Mouse (Mus musculus) lung, postnatal 0 days (tissue): ENCODE data around the gene Sf3a2. TPM values are rescaled to one million over a fixed set of nuclear protein-coding genes. Genes with fewer than 3 reads are reported as not detected.

Experiments
- ATAC-seq: fragments of 200-750 bp; cut with Nextera tagmentation; 2 replicates; pipeline ENCODE4 v1.8.0; 2017; ENCODE audit warnings: moderate library complexity
- DNase-seq: peaks from one replicate; pipeline ENCODE4 v3.0.0-alpha.2; 2016; ENCODE audit warnings: low spot score
- H3K27ac ChIP-seq: fragments of 300-500 bp; sonication (generic); 2 replicates; pipeline ENCODE4 v1.5.1; 2014; ENCODE audit warnings: antibody characterized with exemption, mild to moderate bottlenecking, low read length, mixed read lengths
- H3K27me3 ChIP-seq: fragments of 300-500 bp; sonication (generic); replicated peaks from 2 replicates; pipeline ENCODE4 v1.6.1; 2014; ENCODE audit warnings: low read length, mixed read lengths; ENCODE audit not compliant: insufficient read depth
- H3K36me3 ChIP-seq: fragments of 300-500 bp; sonication (generic); 2 replicates; pipeline ENCODE4 v1.6.1; 2014; ENCODE audit warnings: low read length, mixed read lengths; ENCODE audit not compliant: insufficient read depth
- H3K4me1 ChIP-seq: fragments of 300-500 bp; sonication (generic); 2 replicates; pipeline ENCODE4 v1.6.1; 2014; ENCODE audit warnings: antibody characterized with exemption, low read depth, low read length, mixed read lengths; ENCODE audit not compliant: insufficient read depth
- H3K4me2 ChIP-seq: fragments of 300-500 bp; sonication (generic); replicated peaks from 2 replicates; pipeline ENCODE4 v1.6.1; 2014; ENCODE audit warnings: low read depth, mild to moderate bottlenecking, low read length, moderate library complexity, mixed read lengths
- H3K4me3 ChIP-seq: fragments of 300-500 bp; sonication (generic); 2 replicates; pipeline ENCODE4 v1.5.1; 2014; ENCODE audit warnings: low read depth, low read length
- H3K9ac ChIP-seq: fragments of 300-500 bp; sonication (generic); replicated peaks from 2 replicates; pipeline ENCODE4 v1.6.1; 2014; ENCODE audit warnings: low read depth, mild to moderate bottlenecking
- H3K9me3 ChIP-seq: fragments of 300-500 bp; sonication (generic); 2 replicates; pipeline ENCODE4 v1.6.1; 2016; ENCODE audit warnings: low read length, mixed read lengths
- CTCF ChIP-seq: IDR thresholded peaks from 2 replicates; pipeline ENCODE4 v1.5.1; 2016; ENCODE audit warnings: antibody characterized with exemption, mild to moderate bottlenecking
- EP300 ChIP-seq: IDR thresholded peaks from 2 replicates; pipeline ENCODE4 v1.6.1; 2016; ENCODE audit warnings: antibody characterized with exemption, mild to moderate bottlenecking, control low read depth
- WGBS: fragments of 180-500 bp; shearing (Covaris S2); extraction: QIAGEN DNeasy Blood & Tissue Kit; methylation state at CpG from one replicate; pipeline ENCODE4 v1.1.7; 2014; 5-methylcytosine and 5-hydroxymethylcytosine counted together
- polyA plus RNA-seq: library from polyadenylated mRNA; unstranded; fragments of >200 nt; fragmentation: Nextera tagmentation; extraction: Ambion mirVana; gene quantifications from 2 replicates; pipeline ENCODE4 v1.2.1, GENCODE M21; 2015

Gene Sf3a2
- polyA plus RNA-seq, 1 experiment from 2014 or later = 29.4 TPM

DNA sequence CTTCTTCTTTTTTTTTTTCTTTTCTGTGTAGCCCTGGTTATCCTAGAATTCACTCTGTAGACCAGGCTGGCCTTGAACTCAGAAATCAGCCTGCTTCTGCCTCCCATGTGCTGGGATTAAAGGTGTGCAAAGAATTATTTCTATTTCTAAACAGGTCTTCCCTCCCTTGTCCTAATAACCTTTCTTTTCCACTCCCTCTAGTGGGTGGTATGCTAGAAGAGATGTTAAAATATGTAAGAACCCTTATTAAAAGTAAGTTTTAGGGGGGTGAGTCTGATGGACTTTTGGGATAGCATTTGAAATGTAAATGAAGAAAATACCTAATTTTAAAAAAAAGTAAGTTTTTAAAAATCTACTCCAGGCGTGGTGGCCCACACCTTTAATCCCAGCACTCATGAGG is 25.3 kb downstream of the Sf3a2 start:
- H3K27ac ChIP-seq = no peak overlapping the region
- H3K4me3 ChIP-seq = no peak overlapping the region
- no peak overlapping the region for H3K9ac ChIP-seq
- no peaks in the 10 kb centered on the region for H3K36me3 ChIP-seq
- H3K9me3 ChIP-seq = no peaks in the 10 kb centered on the region
- no peaks in the 10 kb centered on the region for H3K27me3 ChIP-seq
- no peak overlapping the region for H3K4me2 ChIP-seq
- no peaks in the 10 kb centered on the region for H3K4me1 ChIP-seq
- TF ChIP-seq CTCF (no peak), EP300 (no peak)
- WGBS = 83% methylated on average over 1 of the region's 1 CpGs
- no peak for DNase-seq
- ATAC-seq = no peak

DNA sequence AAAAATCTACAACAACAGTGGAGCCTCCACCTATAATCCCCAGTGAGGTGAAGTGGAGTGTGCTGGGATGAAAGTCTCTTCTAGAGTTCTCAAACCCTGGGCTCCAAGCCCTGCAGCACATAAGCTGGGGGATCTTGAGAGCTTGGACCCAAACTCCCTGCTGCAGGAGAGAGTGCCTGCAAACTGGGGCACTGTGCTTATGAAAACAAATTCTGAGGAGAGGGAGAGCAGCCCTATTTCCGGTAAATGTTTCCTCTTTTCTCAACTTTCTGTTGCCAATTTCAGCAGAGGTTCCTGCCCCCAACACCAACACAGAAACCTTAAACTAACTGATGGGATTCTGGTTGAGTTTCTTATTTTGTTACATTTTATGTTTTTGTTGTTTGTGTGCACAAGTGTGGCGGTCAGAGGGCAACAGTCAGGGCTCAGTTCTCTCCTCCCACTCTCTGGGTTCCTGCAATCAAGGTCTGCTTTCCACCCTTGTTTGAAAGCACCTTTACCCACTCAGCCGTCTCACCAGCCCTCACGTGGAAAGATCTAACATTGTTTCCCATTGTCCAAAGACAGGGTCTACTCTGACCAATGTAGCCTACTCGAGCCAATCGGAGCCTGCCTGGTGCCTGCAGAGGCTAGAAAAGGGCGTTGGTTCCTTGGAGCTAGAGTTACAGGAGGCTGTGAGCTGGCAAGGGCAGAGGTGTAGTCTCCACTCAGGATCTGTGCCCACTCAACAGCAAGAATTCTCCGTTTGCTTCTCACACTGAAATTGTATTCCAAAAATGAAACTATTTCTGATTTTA is 26.0 kb downstream of the Sf3a2 start:
- Histone ChIP-seq H3K27me3 (no peaks in the 10 kb centered on the region), H3K4me2 (no peak overlapping the region), H3K4me1 (no peaks in the 10 kb centered on the region), H3K4me3 (no peak overlapping the region), H3K9me3 (no peaks in the 10 kb centered on the region), H3K36me3 (no peaks in the 10 kb centered on the region), H3K9ac (no peak overlapping the region), H3K27ac (no peak overlapping the region)
- WGBS = 44% methylated on average over 8 of the region's 8 CpGs
- no peak for ATAC-seq
- DNase-seq = no peak
- no peak for TF ChIP-seq EP300
- TF ChIP-seq CTCF = no peak

DNA sequence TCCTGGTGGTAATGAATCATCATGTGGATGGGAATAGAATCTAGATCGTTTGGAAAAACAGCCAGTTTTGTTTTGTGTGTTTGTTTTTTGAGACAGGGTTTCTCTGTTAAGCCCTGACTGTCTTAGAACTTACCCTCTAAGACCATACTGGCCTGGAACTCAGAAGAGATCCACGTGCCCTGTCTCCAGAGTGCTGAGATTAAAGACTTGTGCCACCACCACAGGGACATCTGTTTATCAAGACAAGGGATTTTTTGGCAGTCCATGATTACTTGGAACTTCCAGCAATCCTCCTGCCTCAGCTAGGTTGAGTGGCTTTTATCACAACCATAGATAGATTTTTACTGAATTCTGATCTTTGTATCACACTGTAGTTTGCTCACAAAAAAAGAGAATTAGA is 26.8 kb downstream of the Sf3a2 start:
- Histone ChIP-seq H3K4me1 (no peaks in the 10 kb centered on the region), H3K4me2 (no peak overlapping the region), H3K4me3 (no peak overlapping the region), H3K9me3 (no peaks in the 10 kb centered on the region), H3K36me3 (0 out of 2 replicates have a peak, but pooled peaks cover 4% of the 10 kb centered on the region), H3K9ac (no peak overlapping the region), H3K27ac (no peak overlapping the region), H3K27me3 (no peaks in the 10 kb centered on the region)
- 54% methylated on average over 2 of the region's 2 CpGs for WGBS
- no peak for ATAC-seq
- DNase-seq = no peak
- TF ChIP-seq EP300 = no peak
- no peak for TF ChIP-seq CTCF

DNA sequence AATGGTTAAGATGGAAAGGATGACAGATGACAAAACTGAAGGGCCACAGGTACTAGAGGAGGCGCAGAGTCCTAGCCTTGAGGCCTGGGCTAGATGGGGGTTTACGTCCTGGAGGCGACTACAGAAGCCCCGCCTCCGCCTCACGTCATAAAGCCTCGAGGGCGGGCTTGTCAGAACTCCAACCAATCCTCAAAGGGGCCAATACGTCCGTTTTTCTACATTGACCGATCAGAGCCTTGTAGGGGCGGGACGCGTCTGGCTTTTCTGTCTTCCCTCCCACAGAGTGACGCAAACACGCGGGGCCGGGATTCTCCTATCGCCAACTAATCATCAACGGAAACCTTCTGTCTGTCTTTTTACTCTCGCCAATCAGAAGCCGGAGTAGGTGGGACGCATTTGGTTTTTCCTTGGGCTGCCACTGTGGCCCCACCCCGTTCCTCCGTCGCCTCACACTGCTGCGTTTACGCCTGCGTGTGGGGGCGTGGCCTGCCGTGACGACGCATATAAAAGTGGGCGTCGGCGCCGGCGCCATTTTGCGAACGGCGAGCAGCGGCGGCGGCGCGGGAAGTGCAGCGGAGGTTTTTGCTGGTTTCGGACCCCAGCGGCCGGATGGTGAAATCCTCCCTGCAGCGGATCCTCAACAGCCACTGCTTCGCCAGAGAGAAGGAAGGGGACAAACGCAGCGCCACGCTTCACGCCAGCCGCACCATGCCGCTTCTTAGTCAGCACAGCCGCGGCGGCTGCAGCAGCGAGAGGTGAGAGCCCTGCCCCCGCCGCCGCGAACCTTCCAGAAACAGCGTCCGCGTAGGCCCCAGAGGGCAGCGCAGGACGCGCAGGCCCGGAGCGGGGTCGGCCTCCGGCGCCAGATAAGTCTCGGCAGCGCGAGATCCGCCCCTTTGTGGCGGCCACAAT is 28.4 kb downstream of the Sf3a2 start, which contains the start of gene Oaz1:
Gene Oaz1 (plus strand): TSS at position 506 of the 912 bp plus-strand sequence.
- ATAC-seq (peak; percentile 97), DNase-seq (peak; percentile 100)
- Histone ChIP-seq H3K36me3 (0 out of 2 replicates have a peak, but pooled peaks cover 4% of the 10 kb centered on the region), H3K9me3 (no peaks in the 10 kb centered on the region), H3K4me2 (peak within 1 kb of the TSS; percentile 68), H3K9ac (peak within 1 kb of the TSS; percentile 92), H3K4me3 (peak within 1 kb of the TSS; percentile 71), H3K4me1 (no peaks in the 10 kb centered on the region), H3K27ac (peak within 1 kb of the TSS; percentile 89), H3K27me3 (no peaks in the 10 kb centered on the region)
- under 1% methylated on average over 73 of the region's 82 CpGs for WGBS
- no peak; the same call in 1 of the 2 replicates for TF ChIP-seq CTCF
- no peak for TF ChIP-seq EP300

DNA sequence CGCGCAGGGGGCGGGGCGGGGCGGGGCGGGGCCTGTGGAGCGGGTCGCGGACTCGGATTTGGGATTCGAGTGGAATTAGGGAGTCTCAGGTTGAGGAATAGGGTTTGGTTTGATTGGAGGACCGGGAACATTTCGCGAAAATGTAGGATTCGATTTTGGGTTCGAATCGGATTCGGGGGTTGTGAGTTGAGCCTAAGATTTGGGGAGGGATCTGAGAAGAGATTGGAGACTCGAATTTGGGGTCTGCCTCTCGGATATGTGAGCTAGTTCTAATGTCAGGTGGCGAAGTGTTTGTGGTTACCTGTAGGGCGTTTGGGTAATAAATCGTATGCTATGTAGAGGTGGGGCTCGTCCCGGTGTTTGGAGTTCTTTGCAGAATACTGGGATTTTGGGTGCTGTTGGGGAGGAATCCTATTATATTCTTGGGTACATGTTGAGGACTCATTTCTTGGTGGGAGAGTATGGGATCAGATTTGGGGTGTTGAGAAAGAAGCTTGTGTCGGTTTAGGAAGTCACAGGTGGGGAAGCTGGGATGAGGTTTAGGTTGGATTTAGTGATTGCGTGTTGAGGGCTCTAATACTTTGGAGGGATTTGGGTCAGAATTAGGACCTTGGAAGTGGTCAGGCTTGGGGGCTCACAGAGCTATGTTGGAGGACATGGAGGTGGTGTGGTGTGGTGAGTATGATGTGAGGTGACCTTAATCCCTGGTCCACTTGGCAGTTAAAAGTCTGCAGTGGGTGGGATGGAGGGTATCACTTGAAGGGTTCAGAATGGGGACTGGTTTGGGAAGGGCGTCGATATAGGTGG is 29.3 kb downstream of the Sf3a2 start:
- Histone ChIP-seq H3K9ac (peak overlapping the region; percentile 92), H3K36me3 (0 out of 2 replicates have a peak, but pooled peaks cover 4% of the 10 kb centered on the region), H3K4me3 (peak overlapping the region; percentile 71), H3K4me1 (no peaks in the 10 kb centered on the region), H3K27me3 (no peaks in the 10 kb centered on the region), H3K27ac (peak overlapping the region; percentile 89), H3K4me2 (peak overlapping the region; percentile 68), H3K9me3 (no peaks in the 10 kb centered on the region)
- DNase-seq (no peak), ATAC-seq (no peak)
- 4% methylated on average over 29 of the region's 29 CpGs for WGBS
- no peak for TF ChIP-seq EP300
- no peak for TF ChIP-seq CTCF
